Mouse (Mus musculus): ENCODE measurements around the gene Cdc42bpb. TPM values are rescaled to one million over a fixed set of nuclear protein-coding genes. Genes with fewer than 3 reads are reported as not detected.
A peak's percentile ranks its signal among the peaks of the same experiment; 100 is the strongest.

The Cdc42bpb gene
- polyA plus RNA-seq, 1 experiment, result 305 TPM

DNA sequence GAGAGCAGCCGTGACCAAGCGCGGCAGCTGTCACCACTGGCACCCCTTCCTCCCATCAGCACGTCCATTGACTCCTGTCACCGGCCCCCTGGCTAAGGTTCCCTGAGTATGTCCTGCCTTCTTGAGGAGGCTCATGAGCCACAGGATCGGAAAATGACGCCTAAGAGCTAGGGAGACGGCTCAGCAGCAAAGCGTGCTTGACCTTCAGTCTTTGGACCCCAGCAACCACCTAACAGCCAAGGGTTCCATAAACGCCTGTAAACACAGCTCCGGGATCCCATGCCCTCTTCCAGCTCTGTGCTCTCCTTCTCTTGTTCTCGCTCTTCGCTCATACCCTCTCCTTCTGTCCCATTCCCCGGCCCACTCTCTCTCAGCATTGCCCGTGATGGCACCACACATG, 48.2 kb downstream of the Cdc42bpb start:
- 95% methylated on average over 15 of the region's 15 CpGs for WGBS
- no peaks in the 10 kb centered on the region for H3K4me1 ChIP-seq (ENCODE audit: control insufficient read depth, insufficient read depth, low read length)
- no peak overlapping the region for H3K4me3 ChIP-seq (replicated peaks; ENCODE audit: extremely low read depth, low read depth, low read length)
- no peak for TF ChIP-seq POLR2A (IDR thresholded peaks at IDR 0.05; ENCODE audit: borderline replicate concordance, extremely low read depth, low read depth, low read length)
- TF ChIP-seq CTCF (IDR thresholded peaks at IDR 0.05; ENCODE audit: insufficient read depth, low read length), result no peak
- no peak for DNase-seq

DNA sequence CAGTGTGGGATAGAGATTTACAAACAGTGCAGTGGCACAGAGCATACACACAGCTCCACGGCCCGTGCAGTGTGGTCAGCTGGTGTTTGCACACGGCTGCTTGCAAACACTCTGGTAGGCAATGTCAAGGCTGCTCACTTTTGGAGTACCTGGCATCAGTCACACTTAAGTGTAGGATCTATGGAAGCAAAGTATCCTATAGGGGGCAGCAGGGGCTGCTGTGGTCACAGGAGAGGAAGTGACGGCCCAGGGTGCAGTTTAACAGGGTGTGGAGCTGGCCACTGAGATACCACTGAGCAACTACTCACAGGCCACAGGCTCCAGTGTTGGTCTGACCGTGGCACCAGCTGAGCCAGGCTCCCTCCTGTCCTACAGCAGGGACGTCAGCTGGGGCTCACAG, 49.2 kb downstream of the Cdc42bpb start:
- TF ChIP-seq POLR2A (IDR thresholded peaks at IDR 0.05; ENCODE audit: borderline replicate concordance, extremely low read depth, low read depth, low read length) (no peak), CTCF (IDR thresholded peaks at IDR 0.05; ENCODE audit: insufficient read depth, low read length) (no peak)
- WGBS, result 62% methylated on average over 6 of the region's 6 CpGs
- Histone ChIP-seq H3K4me1 (ENCODE audit: control insufficient read depth, insufficient read depth, low read length) (no peaks in the 10 kb centered on the region), H3K4me3 (replicated peaks; ENCODE audit: extremely low read depth, low read depth, low read length) (no peak overlapping the region)
- no peak for DNase-seq

DNA sequence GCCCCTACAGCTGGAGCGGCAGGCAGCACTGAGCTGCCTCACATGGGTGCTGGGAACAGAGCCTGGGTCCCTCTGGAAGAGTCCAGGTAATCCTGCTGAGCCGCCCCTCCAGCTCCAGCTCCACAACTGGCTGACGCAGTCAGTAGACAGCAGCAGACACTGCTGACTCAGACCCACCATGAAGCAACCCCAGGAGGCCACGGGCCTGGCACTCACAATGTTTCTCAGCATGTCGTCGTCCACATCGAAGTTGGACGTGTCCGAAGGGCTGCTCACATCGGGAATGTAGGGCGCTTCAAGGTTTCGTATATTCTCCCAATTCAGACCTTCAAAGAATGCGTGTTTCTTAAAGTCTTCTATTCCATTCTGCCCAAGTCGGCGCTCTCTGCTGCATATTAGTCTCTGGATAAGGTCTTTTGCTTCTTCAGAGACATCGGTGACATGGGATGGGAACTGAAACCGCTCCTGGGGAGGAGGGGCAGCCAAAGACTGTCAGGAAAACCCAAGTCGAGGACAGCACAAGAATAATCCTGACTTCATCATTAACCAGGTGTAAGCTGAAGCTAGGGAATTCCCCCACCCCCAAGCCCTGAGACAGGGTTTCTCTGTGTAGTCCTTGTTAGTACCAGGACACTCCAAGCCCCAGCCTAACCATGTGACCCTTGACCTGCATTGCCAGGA, 51.6 kb downstream of the Cdc42bpb start:
- H3K4me1 ChIP-seq (ENCODE audit: control insufficient read depth, insufficient read depth, low read length), result peaks cover under 1% of the 10 kb centered on the region; the same call in 1 of the 2 replicates
- 90% methylated on average over 18 of the region's 18 CpGs for WGBS
- no peak for DNase-seq
- no peak for TF ChIP-seq CTCF (IDR thresholded peaks at IDR 0.05; ENCODE audit: insufficient read depth, low read length)
- no peak for TF ChIP-seq POLR2A (IDR thresholded peaks at IDR 0.05; ENCODE audit: borderline replicate concordance, extremely low read depth, low read depth, low read length)
- H3K4me3 ChIP-seq (replicated peaks; ENCODE audit: extremely low read depth, low read depth, low read length), result no peak overlapping the region

DNA sequence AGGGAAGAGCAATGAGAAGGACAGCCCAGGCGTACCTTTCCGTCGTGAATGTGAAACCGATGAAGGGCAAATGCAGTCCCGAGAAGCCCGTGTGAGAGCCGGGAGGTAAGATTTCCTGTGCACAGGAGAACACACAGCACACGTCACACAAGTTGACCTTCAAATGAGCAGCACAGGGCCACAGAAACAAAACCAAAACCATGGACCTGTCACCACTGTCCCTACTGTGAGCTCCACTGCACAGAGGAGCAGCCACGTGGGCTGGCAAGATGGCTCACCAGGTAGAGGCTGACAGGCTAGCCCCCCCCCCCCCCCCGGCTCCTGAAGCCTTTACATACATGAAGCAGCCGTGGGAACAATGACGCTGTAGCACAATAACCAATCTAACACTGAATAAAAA, 52.6 kb downstream of the Cdc42bpb start:
- Histone ChIP-seq H3K4me3 (replicated peaks; ENCODE audit: extremely low read depth, low read depth, low read length) (no peak overlapping the region), H3K4me1 (ENCODE audit: control insufficient read depth, insufficient read depth, low read length) (peaks cover 2% of the 10 kb centered on the region; the same call in 1 of the 2 replicates)
- WGBS, result 93% methylated on average over 12 of the region's 12 CpGs
- no peak for TF ChIP-seq CTCF (IDR thresholded peaks at IDR 0.05; ENCODE audit: insufficient read depth, low read length)
- no peak for TF ChIP-seq POLR2A (IDR thresholded peaks at IDR 0.05; ENCODE audit: borderline replicate concordance, extremely low read depth, low read depth, low read length)
- DNase-seq, result no peak

DNA sequence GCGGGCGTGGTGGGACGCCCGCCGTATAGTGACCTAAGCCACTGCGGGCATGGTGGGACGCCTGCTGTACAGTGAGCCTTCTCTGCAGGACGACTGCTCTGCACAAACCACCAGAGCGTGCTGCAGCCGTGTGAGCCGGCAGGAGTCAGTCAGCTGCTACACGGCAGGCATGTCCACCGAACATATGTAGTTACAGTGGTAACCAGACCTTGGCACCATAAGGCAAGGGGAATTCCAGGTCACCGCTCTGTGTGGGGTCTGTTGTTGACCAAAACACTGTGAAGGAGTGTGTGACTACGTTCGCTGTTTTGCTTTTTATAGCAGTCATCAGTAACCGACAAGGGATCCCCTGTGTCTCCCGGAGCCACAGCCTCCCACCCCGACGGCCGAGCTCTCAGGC, 53.0 kb downstream of the Cdc42bpb start:
- Histone ChIP-seq H3K4me3 (replicated peaks; ENCODE audit: extremely low read depth, low read depth, low read length) (no peak overlapping the region), H3K4me1 (ENCODE audit: control insufficient read depth, insufficient read depth, low read length) (peaks cover 2% of the 10 kb centered on the region; the same call in 1 of the 2 replicates)
- WGBS, result 96% methylated on average over 21 of the region's 21 CpGs
- TF ChIP-seq POLR2A (IDR thresholded peaks at IDR 0.05; ENCODE audit: borderline replicate concordance, extremely low read depth, low read depth, low read length) (no peak), CTCF (IDR thresholded peaks at IDR 0.05; ENCODE audit: insufficient read depth, low read length) (no peak)
- no peak for DNase-seq

DNA sequence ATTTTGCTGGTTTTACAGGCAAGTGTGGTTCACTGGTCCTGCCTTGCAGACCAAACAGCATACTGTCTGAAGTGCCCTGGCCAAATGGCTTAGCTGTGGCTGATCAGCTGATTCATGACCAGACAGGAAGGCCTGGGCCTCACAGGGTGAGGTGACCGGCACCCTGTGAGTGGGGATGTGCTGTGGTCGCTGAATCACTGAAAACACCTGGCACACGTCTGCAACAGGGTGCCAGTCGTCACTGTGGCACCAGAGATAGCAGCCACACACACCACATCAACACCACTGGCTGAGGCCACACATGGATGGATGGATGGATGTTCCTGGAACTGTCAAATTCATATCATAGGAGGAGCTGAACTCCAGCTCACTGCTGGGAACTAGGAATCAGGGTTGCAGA, 54.1 kb downstream of the Cdc42bpb start:
- DNase-seq, result no peak
- Histone ChIP-seq H3K4me3 (replicated peaks; ENCODE audit: extremely low read depth, low read depth, low read length) (no peak overlapping the region), H3K4me1 (ENCODE audit: control insufficient read depth, insufficient read depth, low read length) (peaks cover 2% of the 10 kb centered on the region; the same call in 1 of the 2 replicates)
- no peak for TF ChIP-seq CTCF (IDR thresholded peaks at IDR 0.05; ENCODE audit: insufficient read depth, low read length)
- no peak for TF ChIP-seq POLR2A (IDR thresholded peaks at IDR 0.05; ENCODE audit: borderline replicate concordance, extremely low read depth, low read depth, low read length)
- 71% methylated on average over 4 of the region's 4 CpGs for WGBS

DNA sequence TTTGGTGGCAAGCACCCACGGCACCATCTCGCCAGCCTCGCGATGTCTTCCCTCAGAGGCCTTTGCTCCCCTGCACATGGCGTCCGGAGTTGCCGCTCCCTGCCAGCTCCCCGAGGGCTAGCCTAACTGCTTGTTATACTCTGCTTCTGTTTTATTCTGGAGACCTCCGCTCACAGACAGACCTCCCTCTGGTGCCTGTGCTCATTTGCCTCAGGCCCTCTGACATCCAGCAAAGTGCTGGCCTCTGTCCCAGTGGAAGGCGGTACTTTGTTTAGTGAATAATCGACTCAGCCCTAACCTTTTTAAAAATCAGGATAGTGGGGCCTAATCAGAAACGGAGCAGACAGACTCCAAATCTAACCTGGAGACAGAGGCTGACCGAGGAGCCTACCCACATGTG, 55.7 kb downstream of the Cdc42bpb start:
- Histone ChIP-seq H3K4me1 (ENCODE audit: control insufficient read depth, insufficient read depth, low read length) (peaks cover 2% of the 10 kb centered on the region; the same call in 1 of the 2 replicates), H3K4me3 (replicated peaks; ENCODE audit: extremely low read depth, low read depth, low read length) (no peak overlapping the region)
- DNase-seq, result no peak
- TF ChIP-seq CTCF (IDR thresholded peaks at IDR 0.05; ENCODE audit: insufficient read depth, low read length), result no peak
- no peak for TF ChIP-seq POLR2A (IDR thresholded peaks at IDR 0.05; ENCODE audit: borderline replicate concordance, extremely low read depth, low read depth, low read length)
- WGBS, result 81% methylated on average over 13 of the region's 13 CpGs

DNA sequence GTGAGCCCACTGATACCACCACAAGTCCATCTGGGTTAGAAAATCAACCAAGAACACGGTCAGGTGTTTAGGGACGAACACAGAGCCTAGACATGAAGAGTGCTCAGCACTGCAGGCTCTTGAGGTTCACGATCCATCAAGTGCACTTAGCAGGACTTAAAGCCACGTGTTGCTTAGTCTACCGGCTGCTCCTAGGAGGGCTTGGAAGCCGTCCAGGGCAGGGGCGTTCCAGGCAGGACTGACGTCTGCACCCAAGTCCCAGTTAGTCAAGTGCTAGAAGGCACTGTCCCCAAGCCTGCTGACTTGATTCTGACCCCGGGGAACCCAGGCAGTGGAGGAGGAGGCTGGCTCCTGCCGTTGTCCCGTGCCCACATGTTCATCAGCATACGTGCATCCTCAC, 57.0 kb downstream of the Cdc42bpb start:
- Histone ChIP-seq H3K4me3 (replicated peaks; ENCODE audit: extremely low read depth, low read depth, low read length) (no peak overlapping the region), H3K4me1 (ENCODE audit: control insufficient read depth, insufficient read depth, low read length) (peaks cover 2% of the 10 kb centered on the region; the same call in 1 of the 2 replicates)
- peak; percentile 68 for DNase-seq
- no peak for TF ChIP-seq CTCF (IDR thresholded peaks at IDR 0.05; ENCODE audit: insufficient read depth, low read length)
- TF ChIP-seq POLR2A (IDR thresholded peaks at IDR 0.05; ENCODE audit: borderline replicate concordance, extremely low read depth, low read depth, low read length), result no peak
- 59% methylated on average over 12 of the region's 12 CpGs for WGBS

DNA sequence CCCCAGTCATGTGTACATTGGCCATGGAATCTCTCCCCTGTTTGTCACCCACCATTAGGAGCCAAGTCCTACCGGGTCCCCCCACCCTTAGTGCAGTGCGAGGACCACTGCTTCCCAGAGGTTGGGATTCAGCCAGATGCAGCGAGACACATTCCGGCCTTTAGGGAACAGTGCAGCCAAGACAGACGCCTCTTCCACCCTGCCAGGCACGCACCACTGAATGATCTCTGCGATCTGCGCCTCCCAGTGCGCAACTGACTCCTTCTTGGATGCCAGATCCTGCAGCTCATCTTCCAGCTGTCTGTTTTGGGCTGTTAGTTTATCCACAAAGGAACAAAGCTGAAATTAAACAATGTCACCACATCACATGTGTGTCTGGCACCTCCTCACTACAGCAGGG, 59.8 kb downstream of the Cdc42bpb start:
- H3K4me1 ChIP-seq (ENCODE audit: control insufficient read depth, insufficient read depth, low read length), result peaks cover 2% of the 10 kb centered on the region; the same call in 1 of the 2 replicates
- 94% methylated on average over 9 of the region's 9 CpGs for WGBS
- DNase-seq, result no peak
- TF ChIP-seq CTCF (IDR thresholded peaks at IDR 0.05; ENCODE audit: insufficient read depth, low read length), result no peak
- no peak overlapping the region for H3K4me3 ChIP-seq (replicated peaks; ENCODE audit: extremely low read depth, low read depth, low read length)

DNA sequence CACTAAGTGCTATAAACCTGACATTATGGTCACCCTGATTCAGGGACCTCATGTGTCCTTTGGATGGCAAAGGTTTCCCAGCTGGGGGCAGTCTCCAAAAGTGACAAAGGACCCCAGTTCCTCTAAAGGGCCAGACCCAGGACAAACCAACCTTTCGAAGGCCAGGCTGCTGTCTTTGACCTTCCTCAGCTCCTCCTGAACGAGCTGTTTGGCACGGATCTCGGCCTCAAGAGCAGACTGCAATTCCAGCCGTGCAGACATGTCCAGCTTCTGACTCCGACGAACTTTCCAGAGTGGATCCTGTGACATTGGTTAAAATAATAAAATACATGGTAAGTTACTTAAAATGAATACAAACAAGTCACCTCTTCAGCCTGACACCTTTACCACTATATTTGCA, 63.2 kb downstream of the Cdc42bpb start:
- DNase-seq, result no peak
- WGBS, result 88% methylated on average over 7 of the region's 7 CpGs
- no peak for TF ChIP-seq POLR2A (IDR thresholded peaks at IDR 0.05; ENCODE audit: borderline replicate concordance, extremely low read depth, low read depth, low read length)
- TF ChIP-seq CTCF (IDR thresholded peaks at IDR 0.05; ENCODE audit: insufficient read depth, low read length), result no peak
- Histone ChIP-seq H3K4me3 (replicated peaks; ENCODE audit: extremely low read depth, low read depth, low read length) (no peak overlapping the region), H3K4me1 (ENCODE audit: control insufficient read depth, insufficient read depth, low read length) (no peaks in the 10 kb centered on the region)
